Mouse (Mus musculus): ENCODE measurements around the gene Rpgrip1.

Gene Rpgrip1

GRCm38 (mm10) chr14:52197156-52197878, 86.8 kb downstream of the Rpgrip1 start, which contains the start of gene Supt16:
TSS of gene Supt16 (minus strand) at chr14:52197416.
- in situ Hi-C loops (cut with MboI) = no loop called here

GRCm38 (mm10) chr14:52198141-52198540, 87.6 kb downstream of the Rpgrip1 start:
- in situ Hi-C loops (cut with MboI) = no loop called here

GRCm38 (mm10) chr14:52199412-52199811, 88.9 kb downstream of the Rpgrip1 start:
- in situ Hi-C loops (cut with MboI) = no loop called here
